Mouse (Mus musculus) stomach, postnatal 0 days (tissue): ENCODE results near the gene Pik3c2b. TPM values are rescaled to one million over a fixed set of nuclear protein-coding genes. Genes with fewer than 3 reads are reported as not detected.
"Not testable (repeated sequence)": the region's sequence is repeated elsewhere in the genome, so short reads cannot be mapped to it uniquely, and the experiment has no call there.

ENCODE experiments used
- ATAC-seq: fragments of 200-750 bp; cut with Nextera tagmentation; 2 replicates; pipeline ENCODE4 v1.8.0; 2017; ENCODE audit not compliant: low FRiP score, low TSS enrichment
- DNase-seq: peaks from one replicate; pipeline ENCODE4 v3.0.0-alpha.2; 2016; ENCODE audit warnings: low spot score
- H3K27ac ChIP-seq: fragments of 300-500 bp; sonication (generic); replicated peaks from 2 replicates; pipeline ENCODE4 v1.5.1; 2014; ENCODE audit warnings: mild to moderate bottlenecking, control low read depth
- H3K27me3 ChIP-seq: fragments of 300-500 bp; sonication (generic); 2 replicates; pipeline ENCODE4 v1.6.1; 2014; ENCODE audit warnings: low read length; ENCODE audit not compliant: control insufficient read depth, insufficient read depth
- H3K36me3 ChIP-seq: fragments of 300-500 bp; sonication (generic); 2 replicates; pipeline ENCODE4 v1.6.1; 2014; ENCODE audit warnings: low read length, mixed read lengths; ENCODE audit not compliant: control insufficient read depth, insufficient read depth
- H3K4me1 ChIP-seq: fragments of 300-500 bp; sonication (generic); replicated peaks from 2 replicates; pipeline ENCODE4 v1.6.1; 2014; ENCODE audit warnings: antibody characterized with exemption; ENCODE audit not compliant: control insufficient read depth, insufficient read depth
- H3K4me2 ChIP-seq: fragments of 300-500 bp; sonication (generic); replicated peaks from 2 replicates; pipeline ENCODE4 v1.6.1; 2014; ENCODE audit warnings: low read depth, mild to moderate bottlenecking, control low read depth, moderate library complexity
- H3K4me3 ChIP-seq: fragments of 300-500 bp; sonication (generic); 2 replicates; pipeline ENCODE4 v1.5.1; 2014; ENCODE audit warnings: low read depth, low read length, control low read depth
- H3K9ac ChIP-seq: fragments of 300-500 bp; sonication (generic); 2 replicates; pipeline ENCODE4 v1.6.1; 2014; ENCODE audit warnings: mild to moderate bottlenecking, low read length, control low read depth, mixed read lengths
- H3K9me3 ChIP-seq: fragments of 300-500 bp; sonication (generic); 2 replicates; pipeline ENCODE4 v1.6.1; 2016; ENCODE audit warnings: low read length; ENCODE audit not compliant: control insufficient read depth
- CTCF ChIP-seq: IDR thresholded peaks from 2 replicates; pipeline ENCODE4 v1.5.1; 2016; ENCODE audit warnings: antibody characterized with exemption, low read depth, mild to moderate bottlenecking, moderate library complexity
- EP300 ChIP-seq: optimal IDR thresholded peaks from 2 replicates; pipeline ENCODE3; 2016; ENCODE audit warnings: antibody characterized with exemption
- WGBS: fragments of 180-500 bp; shearing (Covaris S2); extraction: QIAGEN DNeasy Blood & Tissue Kit; methylation state at CpG from one replicate; pipeline ENCODE4 v1.1.7; 2014; 5-methylcytosine and 5-hydroxymethylcytosine counted together
- polyA plus RNA-seq: library from polyadenylated mRNA; unstranded; fragments of >200 nt; fragmentation: Nextera tagmentation; extraction: Ambion mirVana; gene quantifications from 2 replicates; pipeline ENCODE4 v1.2.1, GENCODE M21; 2015

The Pik3c2b gene
- polyA plus RNA-seq, 1 experiment from 2014 or later, result 4.2 TPM

DNA sequence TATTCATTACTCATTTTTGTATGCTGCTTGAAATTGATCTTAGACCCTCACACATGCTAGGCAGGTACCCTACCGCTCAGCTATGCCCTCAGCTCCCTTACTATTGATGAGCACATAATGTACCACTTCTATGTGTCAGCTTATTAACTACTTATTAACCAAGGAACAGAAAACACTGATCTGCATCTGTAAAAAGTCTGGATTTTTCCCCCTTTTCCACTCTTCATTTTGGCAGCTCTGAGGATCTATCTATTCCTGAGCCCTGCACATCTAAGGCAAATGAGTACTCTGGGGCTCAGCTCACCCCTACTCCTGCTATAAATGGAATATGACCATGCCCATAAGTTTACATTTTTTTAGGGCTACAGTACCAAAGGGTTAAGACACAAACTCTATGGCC is 31.3 kb upstream of the Pik3c2b start:
- no peaks in the 10 kb centered on the region for H3K9me3 ChIP-seq
- 86% methylated on average over 1 of the region's 1 CpGs for WGBS
- H3K4me3 ChIP-seq, result no peak overlapping the region
- peaks cover 5% of the 10 kb centered on the region; the same call in 1 of the 2 replicates for H3K36me3 ChIP-seq
- H3K27ac ChIP-seq, result no peak overlapping the region
- ATAC-seq (no peak), DNase-seq (no peak)
- no peak overlapping the region for H3K9ac ChIP-seq
- H3K4me2 ChIP-seq, result no peak overlapping the region
- H3K4me1 ChIP-seq, result no peaks in the 10 kb centered on the region
- H3K27me3 ChIP-seq, result no peaks in the 10 kb centered on the region
- TF ChIP-seq EP300, result no peak
- TF ChIP-seq CTCF, result no peak

DNA sequence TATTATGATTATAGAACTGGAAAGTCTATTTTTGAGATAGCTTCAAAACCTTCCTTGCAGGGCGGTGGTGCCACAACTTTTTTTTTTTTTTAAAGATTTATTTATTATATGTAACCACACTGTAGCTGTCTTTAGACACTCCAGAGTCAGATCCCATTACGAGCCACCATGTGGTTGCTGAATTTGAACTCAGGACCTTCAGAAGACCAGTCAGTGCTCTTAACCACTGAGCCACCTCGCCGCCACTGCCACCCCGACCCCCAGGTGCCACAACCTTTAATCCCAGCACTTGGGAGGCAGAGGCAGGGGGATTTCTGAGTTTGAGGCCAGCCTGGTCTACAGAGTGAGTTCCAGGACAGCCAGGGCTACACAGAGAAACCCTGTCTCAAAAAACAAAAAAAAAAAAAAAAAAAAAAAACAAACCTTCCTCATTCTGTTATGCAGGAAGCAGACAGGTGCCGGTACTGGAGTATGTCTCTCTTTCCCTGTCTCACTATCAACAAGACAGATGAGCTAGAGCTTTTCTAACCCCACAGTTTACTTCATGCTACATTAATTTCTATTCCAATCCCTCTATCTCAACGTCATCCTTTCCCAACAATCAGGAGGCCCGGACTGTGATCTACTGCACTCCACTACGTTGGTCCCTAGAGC is 28.6 kb upstream of the Pik3c2b start:
- H3K4me3 ChIP-seq, result no peak overlapping the region
- TF ChIP-seq CTCF, result no peak
- no peak for TF ChIP-seq EP300
- no peak for DNase-seq
- H3K27ac ChIP-seq, result no peak overlapping the region
- no peak overlapping the region for H3K9ac ChIP-seq
- H3K9me3 ChIP-seq, result no peaks in the 10 kb centered on the region
- H3K4me2 ChIP-seq, result no peak overlapping the region
- peaks cover 3% of the 10 kb centered on the region; the same call in 1 of the 2 replicates for H3K4me1 ChIP-seq
- peaks cover 3% of the 10 kb centered on the region; the same call in 1 of the 2 replicates for H3K36me3 ChIP-seq
- 89% methylated on average over 9 of the region's 9 CpGs for WGBS
- no peaks in the 10 kb centered on the region for H3K27me3 ChIP-seq
- ATAC-seq, result no peak

DNA sequence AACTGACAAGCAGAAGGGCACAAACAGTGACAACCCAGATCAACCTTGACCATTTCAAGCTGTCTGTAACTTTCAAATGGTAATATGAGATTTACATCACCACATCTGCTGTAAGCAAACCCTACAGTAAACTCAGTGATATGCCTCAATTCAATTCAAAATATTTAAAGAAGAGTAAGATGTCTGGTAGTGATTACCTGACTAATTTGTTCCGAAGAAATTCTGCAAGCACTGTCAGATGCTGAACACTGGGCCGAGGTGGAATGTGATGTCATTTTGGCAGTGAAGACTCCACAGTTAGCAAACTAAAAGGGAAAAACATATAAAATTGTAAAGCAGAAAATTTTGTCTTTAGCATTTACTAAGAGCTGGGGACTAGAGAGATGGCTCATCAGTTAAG is 26.9 kb upstream of the Pik3c2b start:
- DNase-seq, result no peak
- TF ChIP-seq EP300 (no peak), CTCF (no peak)

DNA sequence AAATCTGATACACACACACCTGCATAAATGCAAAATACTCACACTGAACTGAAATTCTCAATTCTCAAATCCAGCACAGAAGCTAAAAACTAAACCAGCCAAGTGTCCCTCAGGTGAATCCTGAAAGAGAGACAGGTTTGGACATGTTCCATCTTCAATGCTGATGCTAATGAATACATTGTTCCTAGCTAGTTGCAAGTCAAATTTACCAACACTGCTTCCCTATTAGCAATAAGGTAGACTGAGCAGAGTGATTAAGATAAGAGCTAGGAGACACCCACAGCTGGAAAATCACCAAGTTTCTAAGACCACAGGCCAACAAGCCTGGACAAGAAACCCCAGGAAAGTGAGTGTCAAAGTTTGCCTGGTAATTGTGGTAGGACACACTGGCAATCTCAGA is 26.2 kb upstream of the Pik3c2b start:
- H3K4me1 ChIP-seq, result peaks cover 3% of the 10 kb centered on the region; the same call in 1 of the 2 replicates
- H3K9me3 ChIP-seq, result no peaks in the 10 kb centered on the region
- no peak overlapping the region for H3K27ac ChIP-seq
- ATAC-seq (no peak), DNase-seq (no peak)
- H3K4me3 ChIP-seq, result no peak overlapping the region
- no peak for TF ChIP-seq CTCF
- H3K4me2 ChIP-seq, result no peak overlapping the region
- peaks cover 3% of the 10 kb centered on the region; the same call in 1 of the 2 replicates for H3K36me3 ChIP-seq
- no peaks in the 10 kb centered on the region for H3K27me3 ChIP-seq
- no peak overlapping the region for H3K9ac ChIP-seq

More for the DNA sequence above, 26.9 kb upstream of the Pik3c2b start:
- H3K4me1 ChIP-seq, result peaks cover 3% of the 10 kb centered on the region; the same call in 1 of the 2 replicates
- H3K4me3 ChIP-seq, result no peak overlapping the region
- H3K4me2 ChIP-seq, result no peak overlapping the region
- no peak overlapping the region for H3K27ac ChIP-seq
- H3K27me3 ChIP-seq, result no peaks in the 10 kb centered on the region
- peaks cover 3% of the 10 kb centered on the region; the same call in 1 of the 2 replicates for H3K36me3 ChIP-seq
- no peak overlapping the region for H3K9ac ChIP-seq
- no peak for ATAC-seq
- WGBS, result 74% methylated on average over 2 of the region's 2 CpGs
- no peaks in the 10 kb centered on the region for H3K9me3 ChIP-seq

DNA sequence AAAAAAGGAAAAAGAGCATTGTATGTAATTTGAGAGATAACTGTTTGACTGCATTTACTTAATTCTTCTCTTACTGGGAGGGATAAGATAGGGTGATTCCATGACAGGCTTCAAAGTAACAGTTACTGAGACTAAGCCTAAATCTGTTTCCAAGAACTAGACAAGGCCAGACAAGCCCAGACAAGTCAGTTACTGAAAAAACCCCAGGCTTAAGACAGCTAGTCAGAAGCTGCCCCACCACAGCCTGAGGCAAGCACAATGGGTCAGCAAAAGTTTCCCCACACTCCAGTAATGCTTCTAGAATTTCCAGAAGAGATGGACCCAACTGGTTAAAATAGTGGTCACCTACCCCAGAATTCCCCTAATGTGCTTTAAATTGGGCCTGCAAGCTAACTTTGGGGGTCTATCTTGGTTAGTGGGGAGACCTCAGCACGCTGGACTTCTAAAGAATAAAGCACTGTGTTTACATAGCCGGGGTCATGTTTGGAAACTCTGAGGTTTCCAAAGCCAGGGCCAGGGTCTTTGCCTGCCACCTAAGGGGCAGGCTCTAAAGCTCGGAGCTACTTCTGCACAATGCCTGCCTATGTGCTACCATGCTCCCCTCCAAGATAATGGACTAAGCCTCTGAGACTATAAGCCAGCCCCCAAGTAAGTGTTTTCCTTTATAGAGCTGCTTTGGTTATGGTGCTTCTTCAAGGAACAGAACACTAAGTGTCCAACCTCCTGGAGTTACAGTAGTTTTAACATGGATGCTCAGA is 25.2 kb upstream of the Pik3c2b start:
- peaks cover 3% of the 10 kb centered on the region; the same call in 1 of the 2 replicates for H3K4me1 ChIP-seq
- H3K36me3 ChIP-seq, result no peaks in the 10 kb centered on the region
- H3K4me3 ChIP-seq, result no peak overlapping the region
- 40% methylated on average over 3 of the region's 3 CpGs for WGBS
- no peaks in the 10 kb centered on the region for H3K27me3 ChIP-seq
- H3K9ac ChIP-seq, result no peak overlapping the region
- TF ChIP-seq EP300, result no peak
- TF ChIP-seq CTCF, result no peak
- DNase-seq (no peak), ATAC-seq (no peak)
- H3K27ac ChIP-seq, result no peak overlapping the region
- no peak overlapping the region for H3K4me2 ChIP-seq
- H3K9me3 ChIP-seq, result no peaks in the 10 kb centered on the region

DNA sequence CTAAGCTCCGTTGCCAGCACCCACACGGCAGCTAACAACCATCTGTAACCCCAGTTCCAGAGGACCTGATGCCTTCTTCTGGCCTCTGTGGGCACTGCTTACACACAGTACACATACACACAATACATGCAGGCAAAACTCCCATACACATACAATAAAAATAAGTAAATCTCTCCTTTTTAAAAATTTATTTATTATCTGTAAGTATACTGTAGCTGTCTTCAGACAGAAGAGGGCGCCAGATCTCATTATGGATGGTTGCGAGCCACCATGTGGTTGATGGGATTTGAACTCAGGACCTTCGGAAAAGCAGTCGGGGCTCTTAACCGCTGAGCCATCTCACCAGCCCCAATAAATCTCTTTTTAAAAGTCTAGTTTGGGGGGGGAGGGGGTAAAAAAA is 24.1 kb upstream of the Pik3c2b start:
- Histone ChIP-seq H3K9me3 (no peaks in the 10 kb centered on the region), H3K36me3 (no peaks in the 10 kb centered on the region), H3K4me3 (no peak overlapping the region), H3K27ac (no peak overlapping the region), H3K9ac (no peak overlapping the region), H3K27me3 (no peaks in the 10 kb centered on the region), H3K4me1 (peaks cover 3% of the 10 kb centered on the region; the same call in 1 of the 2 replicates), H3K4me2 (no peak overlapping the region)
- ATAC-seq (no peak), DNase-seq (no peak)
- 89% methylated on average over 7 of the region's 7 CpGs for whole genome bisulfite sequencing
- TF ChIP-seq EP300, result no peak
- TF ChIP-seq CTCF, result peak; percentile 40; the same call in 1 of the 2 replicates

DNA sequence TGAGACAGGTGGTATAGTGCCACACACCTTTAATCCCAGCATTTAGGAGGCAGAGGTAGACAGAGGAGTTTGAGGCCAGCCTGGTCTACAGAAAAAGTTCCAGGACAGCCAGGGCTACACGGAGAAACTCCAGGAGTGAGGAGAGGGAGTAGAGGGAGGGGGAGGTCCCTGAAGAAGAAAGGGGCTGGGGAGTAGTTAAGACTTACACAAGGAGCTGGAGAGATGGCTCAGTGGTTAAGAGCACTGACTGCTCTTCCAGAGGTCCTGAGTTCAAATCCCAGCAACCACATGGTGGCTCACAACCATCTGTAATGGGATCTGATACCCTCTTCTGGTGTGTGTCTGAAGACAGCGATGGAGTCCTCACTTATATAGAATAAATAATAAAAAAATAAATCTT is 23.5 kb upstream of the Pik3c2b start:
- not testable (repeated sequence) for H3K4me3 ChIP-seq, ATAC-seq, H3K27ac ChIP-seq, H3K36me3 ChIP-seq, H3K4me1 ChIP-seq, H3K27me3 ChIP-seq, DNase-seq, H3K9ac ChIP-seq, H3K9me3 ChIP-seq, H3K4me2 ChIP-seq
- WGBS, result 97% methylated on average over 2 of the region's 2 CpGs

DNA sequence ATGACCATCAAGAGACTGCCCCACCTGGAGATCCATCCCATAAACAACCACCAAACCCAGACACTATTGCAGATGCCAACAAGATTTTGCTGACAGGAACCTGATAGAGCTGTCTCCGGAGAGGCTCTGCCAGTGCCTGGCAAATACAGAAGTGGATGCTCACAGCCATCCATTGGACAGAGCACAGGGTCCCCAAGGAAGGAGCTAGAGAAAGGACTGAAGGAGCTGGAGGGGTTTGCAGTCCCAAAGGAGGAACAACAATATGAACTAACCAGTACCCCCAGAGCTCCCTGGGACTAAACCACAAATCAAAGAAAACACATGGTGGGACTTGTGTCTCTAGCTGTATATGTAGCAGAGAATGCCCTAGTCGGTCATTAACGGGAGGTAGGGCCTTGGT is 21.7 kb upstream of the Pik3c2b start:
- H3K4me3 ChIP-seq, ATAC-seq, H3K9ac ChIP-seq, H3K36me3 ChIP-seq, H3K4me1 ChIP-seq, H3K27me3 ChIP-seq, H3K27ac ChIP-seq, DNase-seq, H3K9me3 ChIP-seq: not testable (repeated sequence)
- H3K4me2 ChIP-seq, result peak overlapping the region; percentile 58
- WGBS, result 92% methylated on average over 3 of the region's 3 CpGs
